Mouse (Mus musculus) C2C12 (cell line): ENCODE results near the gene Agpat2. TPM values are rescaled to one million over a fixed set of nuclear protein-coding genes. Genes with fewer than 3 reads are reported as not detected.

ENCODE experiments used
- H3K27me3 ChIP-seq: one replicate; pipeline ENCODE4 v1.6.1; 2011; ENCODE audit not compliant: control insufficient read depth, insufficient read depth, insufficient read length
- H3K36me3 ChIP-seq: one replicate; pipeline ENCODE4 v1.6.1; 2011; ENCODE audit not compliant: control insufficient read depth, insufficient read depth
- H3K4me3 ChIP-seq: one replicate; pipeline ENCODE4 v1.5.1; 2011; ENCODE audit warnings: mild to moderate bottlenecking, control low read depth; ENCODE audit not compliant: poor library complexity, insufficient read depth, severe bottlenecking
- H3K79me2 ChIP-seq: one replicate; pipeline ENCODE4 v1.6.1; 2011; ENCODE audit not compliant: control insufficient read depth, insufficient read depth
- H3K79me3 ChIP-seq: one replicate; pipeline ENCODE4 v1.6.1; 2011; ENCODE audit warnings: low read depth, control low read depth
- H3ac ChIP-seq: one replicate; pipeline ENCODE3; 2011; ENCODE audit warnings: low read depth; ENCODE audit not compliant: control insufficient read depth, insufficient read length
- CEBPB ChIP-seq: IDR thresholded peaks from one replicate; pipeline ENCODE4 v1.6.1; 2011; ENCODE audit warnings: low read depth, mild to moderate bottlenecking, control low read depth, moderate library complexity
- CTCF ChIP-seq: IDR thresholded peaks from one replicate; pipeline ENCODE4 v1.5.1; 2011; ENCODE audit not compliant: control insufficient read depth, insufficient read depth, insufficient read length
- FOSL1 ChIP-seq: IDR thresholded peaks from one replicate; pipeline ENCODE4 v1.8.0; 2011; ENCODE audit warnings: mild to moderate bottlenecking, low read length; ENCODE audit not compliant: poor library complexity, insufficient read depth, severe bottlenecking
- MAX ChIP-seq: IDR thresholded peaks from one replicate; pipeline ENCODE4 v1.6.1; 2011; ENCODE audit warnings: mild to moderate bottlenecking, control low read depth
- MYOD1 ChIP-seq: IDR thresholded peaks from one replicate; pipeline ENCODE4 v1.6.1; 2011; ENCODE audit warnings: low read depth; ENCODE audit not compliant: control insufficient read depth, insufficient read length
- MYOG ChIP-seq: IDR thresholded peaks from one replicate; pipeline ENCODE4 v1.6.1; 2011; ENCODE audit not compliant: control insufficient read depth, insufficient read length; ENCODE audit errors: extremely low read depth
- USF1 ChIP-seq: IDR thresholded peaks from one replicate; pipeline ENCODE4 v1.6.1; 2011; ENCODE audit warnings: low read depth, mild to moderate bottlenecking, control low read depth, moderate library complexity
- polyA plus RNA-seq: library from polyadenylated mRNA; unstranded; fragments of >200 nt; fragmentation: generic; extraction: Trizol; gene quantifications from one replicate; pipeline ENCODE4 v1.2.1, GENCODE M21; 2012; ENCODE audit warnings: missing spikeins

Agpat2 gene
- polyA plus RNA-seq, 1 experiment: 37.9 TPM

GRCm38 (mm10) chr2:26588573-26588972, 15.6 kb downstream of the Agpat2 start:
- H3K36me3 ChIP-seq: peaks cover 7% of the 10 kb centered on the region
- H3ac ChIP-seq: no peak overlapping the region
- peaks cover 4% of the 10 kb centered on the region for H3K27me3 ChIP-seq
- no peaks in the 10 kb centered on the region for H3K79me2 ChIP-seq
- TF ChIP-seq USF1 (no peak), MYOD1 (no peak), MYOG (no peak), MAX (no peak), FOSL1 (no peak), CTCF (no peak), CEBPB (no peak)
- H3K4me3 ChIP-seq: no peak overlapping the region
- no peaks in the 10 kb centered on the region for H3K79me3 ChIP-seq

- H3K4me3 ChIP-seq: peak overlapping the region; percentile 18
- no peak for TF ChIP-seq USF1
- TF ChIP-seq CEBPB: no peak
- TF ChIP-seq CTCF: no peak
- TF ChIP-seq MAX: no peak
- TF ChIP-seq MYOG: no peak
- no peak for TF ChIP-seq MYOD1
- TF ChIP-seq FOSL1: no peak
- no peaks in the 10 kb centered on the region for H3K79me3 ChIP-seq
- no peak overlapping the region for H3ac ChIP-seq
- H3K27me3 ChIP-seq: peaks cover 15% of the 10 kb centered on the region
- H3K36me3 ChIP-seq: no peaks in the 10 kb centered on the region
- H3K79me2 ChIP-seq: no peaks in the 10 kb centered on the region
These were observed 17.2 kb downstream of the Agpat2 start for GRCm38 (mm10) chr2:26587044-26587405.

GRCm38 (mm10) chr2:26586294-26587043, 17.7 kb downstream of the Agpat2 start, which contains the start of gene Gm20532:
Gm20532 (plus strand) TSS chr2:26586639.
- Histone ChIP-seq H3K27me3 (peaks cover 15% of the 10 kb centered on the region), H3K36me3 (no peaks in the 10 kb centered on the region), H3K79me3 (no peaks in the 10 kb centered on the region), H3K79me2 (no peaks in the 10 kb centered on the region), H3K4me3 (peak within 1 kb of the TSS; percentile 18), H3ac (peak within 1 kb of the TSS; percentile 51)
- TF ChIP-seq MYOG (no peak), USF1 (peak; percentile 80), CTCF (peak; percentile 64)

GRCm38 (mm10) chr2:26585713-26586112, 18.5 kb downstream of the Agpat2 start:
- Histone ChIP-seq H3K79me2 (no peaks in the 10 kb centered on the region), H3K36me3 (no peaks in the 10 kb centered on the region), H3K4me3 (no peak overlapping the region), H3K79me3 (no peaks in the 10 kb centered on the region), H3ac (no peak overlapping the region), H3K27me3 (peaks cover 19% of the 10 kb centered on the region)
- TF ChIP-seq MAX: no peak
- no peak for TF ChIP-seq MYOD1
- TF ChIP-seq CTCF: no peak
- no peak for TF ChIP-seq MYOG
- TF ChIP-seq FOSL1: no peak
- no peak for TF ChIP-seq CEBPB
- TF ChIP-seq USF1: no peak

DNA sequence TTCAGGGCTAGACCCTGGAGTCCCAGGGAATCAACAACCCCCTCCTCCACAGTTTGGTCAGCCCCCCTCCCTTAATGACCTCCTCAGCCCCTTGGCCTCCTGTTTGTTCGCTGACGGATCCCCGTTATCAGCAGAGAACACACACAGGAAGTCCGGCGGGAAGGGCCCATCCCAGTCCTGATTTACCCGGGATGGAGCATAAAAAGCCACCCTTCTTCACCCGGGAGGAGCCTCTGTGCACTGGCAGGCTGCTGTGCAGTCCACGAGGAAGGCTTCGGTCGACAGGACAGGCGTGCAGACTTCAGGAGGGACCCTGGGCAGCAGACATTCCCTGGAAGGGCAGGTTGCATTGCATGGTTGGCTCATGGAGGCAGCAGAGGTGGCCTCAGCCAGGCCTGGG, 20.6 kb downstream of the Agpat2 start:
- Histone ChIP-seq H3K79me2 (no peaks in the 10 kb centered on the region), H3ac (no peak overlapping the region), H3K4me3 (no peak overlapping the region), H3K79me3 (no peaks in the 10 kb centered on the region), H3K36me3 (no peaks in the 10 kb centered on the region), H3K27me3 (peaks cover 34% of the 10 kb centered on the region)
- TF ChIP-seq USF1 (no peak), CTCF (no peak), MAX (no peak), CEBPB (no peak)

GRCm38 (mm10) chr2:26582741-26583140, 21.5 kb downstream of the Agpat2 start:
- H3K79me3 ChIP-seq: no peaks in the 10 kb centered on the region
- TF ChIP-seq MYOD1 (no peak), CTCF (no peak), USF1 (no peak), MYOG (no peak), MAX (no peak), CEBPB (no peak), FOSL1 (no peak)
- H3K79me2 ChIP-seq: no peaks in the 10 kb centered on the region
- no peak overlapping the region for H3ac ChIP-seq
- no peak overlapping the region for H3K4me3 ChIP-seq
- peaks cover 34% of the 10 kb centered on the region for H3K27me3 ChIP-seq
- no peaks in the 10 kb centered on the region for H3K36me3 ChIP-seq
